8 mouse cellular contexts compared by ENCODE assay signal in genomic region chr9:40414904-40415766, GRCm38 (mm10).
DNase-seq lines count a peak whose midpoint lies in the region; ATAC-seq and TF ChIP-seq lines count a peak whose summit lies in the region.

No protein-coding gene starts in this region.

- peak; percentile 35 for TF ChIP-seq CTCF in E14TG2a.4 (conservative IDR thresholded peaks at IDR 0.05; ENCODE audit: low read length)

- peaks cover 39% of the 10 kb centered on the region for H3K4me1 ChIP-seq in E14TG2a.4 (replicated peaks; ENCODE audit: low read depth, low read length)
- no peaks in the 10 kb centered on the region; the same call in 1 of the 2 replicates for H3K4me1 ChIP-seq in liver, embryonic 15.5 days (replicated peaks)

- H3K27ac ChIP-seq in liver, embryonic 15.5 days (replicated peaks), result no peak overlapping the region

- peak; percentile 81 for ATAC-seq in erythroid progenitor cell, adult 5-6 weeks (replicated peaks; ENCODE audit: low FRiP score, poor library complexity, severe bottlenecking)
- peak; percentile 54; the same call in 1 of the 2 replicates for ATAC-seq in liver, embryonic 15.5 days (ENCODE audit: insufficient read depth)

- H3K27me3 ChIP-seq in E14TG2a.4 (ENCODE audit: insufficient read depth, low read length), result no peaks in the 10 kb centered on the region
- no peaks in the 10 kb centered on the region for H3K27me3 ChIP-seq in liver, embryonic 15.5 days

- H3K4me3 ChIP-seq in E14TG2a.4 (replicated peaks; ENCODE audit: low read length), result peak overlapping the region; percentile 96
- H3K4me3 ChIP-seq in liver, embryonic 15.5 days (replicated peaks), result peak overlapping the region; percentile 58

- H3K9me3 ChIP-seq in E14TG2a.4 (ENCODE audit: low read length), result 0 out of 2 replicates have a peak, but pooled peaks cover 3% of the 10 kb centered on the region
- H3K9me3 ChIP-seq in liver, embryonic 15.5 days (replicated peaks), result no peaks in the 10 kb centered on the region

- 26% methylated on average over 18 of the region's 18 CpGs for WGBS in liver, embryonic 15.5 days (ENCODE audit: insufficient replicate concordance)

- H3K9ac ChIP-seq in liver, embryonic 15.5 days, result peak overlapping the region; percentile 51

- H3K4me2 ChIP-seq in liver, embryonic 15.5 days, result peak overlapping the region; percentile 76

- DNase-seq in c-Kit-negative CD71-positive TER-119-positive erythroid progenitor cells, embryonic 14.5 days (ENCODE audit: low read depth, low spot score), result peak; percentile 33
- DNase-seq in heart, postnatal 10 days, result peak; percentile 82 to 87
- peak; percentile 47 to 68 for DNase-seq in kidney, postnatal 25 days
- peak; percentile 58 for DNase-seq in neural tube, embryonic 10.5 days (ENCODE audit: extremely low spot score, low spot score)
- DNase-seq in thymus, postnatal 36 days, result peak; percentile 23 to 25

- H3K36me3 ChIP-seq in E14TG2a.4 (ENCODE audit: insufficient read depth, low read length), result 0 out of 2 replicates have a peak, but pooled peaks cover 13% of the 10 kb centered on the region
- H3K36me3 ChIP-seq in liver, embryonic 15.5 days (replicated peaks), result no peaks in the 10 kb centered on the region

- intact Hi-C loops in heart, postnatal 10 days (cut with DNase I), result loop anchor here (1.0 to 10.0 kb wide), 5 partner anchors 42 to 337 kb away; no protein-coding TSS in a partner anchor

Comparison
In these comparisons a context has a peak if more than half of its experiments do, and no peak if none do; other contexts are left out.
1. DNase-seq: peak in every context shown above with its lines; median percentile 84 in heart, postnatal 10 days; 58 in neural tube, embryonic 10.5 days; 58 in kidney, postnatal 25 days; 33 in c-Kit-negative CD71-positive TER-119-positive erythroid progenitor cells, embryonic 14.5 days; 24 in thymus, postnatal 36 days.